Mouse (Mus musculus) heart, adult 11 months (tissue): Measurements from ENCODE around the gene Ksr1.

Experiments used
- DNase-seq: peaks from one replicate; pipeline ENCODE4 v3.0.0; 2022

Gene Ksr1

GRCm38 (mm10) chr11:79036324-79036723 is 109.9 kb downstream of the Ksr1 start:
- DNase-seq = peak; percentile 88

DNA sequence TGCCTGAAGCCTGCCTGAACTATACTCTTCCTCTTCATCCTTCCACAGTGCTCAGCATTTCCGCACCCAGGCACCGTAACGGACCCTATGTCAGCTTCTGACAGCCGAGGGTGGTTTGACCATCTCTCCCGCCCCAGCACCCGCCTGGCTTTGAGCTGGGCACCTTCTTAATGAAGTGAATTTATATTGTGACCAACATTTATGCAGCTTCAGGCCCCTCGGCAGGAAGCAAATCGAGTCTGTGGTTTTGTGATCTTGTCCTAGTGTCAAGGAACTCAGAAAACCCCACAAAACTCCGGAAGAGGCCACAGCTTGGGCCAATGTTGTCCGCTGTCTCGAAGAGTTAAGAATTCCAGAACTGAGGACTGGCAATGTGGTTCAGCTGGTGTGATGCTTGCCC is 112.6 kb downstream of the Ksr1 start:
- peak; percentile 87 for DNase-seq

- peak; percentile 91 for DNase-seq
Measured at GRCm38 (mm10) chr11:79033021-79033420, 113.2 kb downstream of the Ksr1 start.

DNA sequence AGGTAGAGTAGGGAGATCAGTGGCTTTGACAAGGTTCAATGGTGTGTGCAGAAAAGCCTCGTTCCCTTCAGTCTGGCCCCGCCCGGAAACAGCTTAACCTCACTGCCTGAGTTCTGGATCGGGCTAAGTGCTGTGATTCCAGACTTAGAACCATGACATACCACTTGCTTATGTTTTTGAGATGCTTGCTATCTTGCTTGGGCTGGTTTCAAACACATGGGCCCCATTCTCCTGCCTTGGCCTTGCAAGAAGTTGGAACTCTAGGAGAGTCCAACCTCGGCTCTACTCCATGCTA is 114.8 kb downstream of the Ksr1 start:
- DNase-seq = peak; percentile 94

- DNase-seq = peak; percentile 95
Measured at GRCm38 (mm10) chr11:79030570-79031451, 115.4 kb downstream of the Ksr1 start.

DNA sequence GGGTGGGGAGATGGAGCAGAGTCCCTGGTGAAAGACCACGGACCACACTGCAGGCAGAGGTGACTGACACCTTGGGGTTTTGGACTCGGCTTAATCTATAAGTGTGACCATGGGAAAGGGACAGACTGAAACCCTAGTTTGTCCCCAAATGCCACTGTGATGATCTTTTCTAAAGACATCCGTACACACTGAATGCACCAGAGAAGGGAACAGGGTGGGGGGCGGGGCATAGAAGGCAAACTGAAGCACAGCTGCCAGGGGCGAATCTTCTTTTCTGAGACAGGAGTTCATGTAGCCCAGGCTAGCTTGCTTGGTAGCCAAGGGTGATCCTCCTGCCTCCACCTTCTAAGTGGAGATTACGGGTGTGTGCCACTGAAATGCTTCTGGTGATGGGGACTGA is 122.5 kb downstream of the Ksr1 start:
- no peak for DNase-seq

GRCm38 (mm10) chr11:79023342-79023741 is 122.9 kb downstream of the Ksr1 start:
- DNase-seq = peak; percentile 97

DNA sequence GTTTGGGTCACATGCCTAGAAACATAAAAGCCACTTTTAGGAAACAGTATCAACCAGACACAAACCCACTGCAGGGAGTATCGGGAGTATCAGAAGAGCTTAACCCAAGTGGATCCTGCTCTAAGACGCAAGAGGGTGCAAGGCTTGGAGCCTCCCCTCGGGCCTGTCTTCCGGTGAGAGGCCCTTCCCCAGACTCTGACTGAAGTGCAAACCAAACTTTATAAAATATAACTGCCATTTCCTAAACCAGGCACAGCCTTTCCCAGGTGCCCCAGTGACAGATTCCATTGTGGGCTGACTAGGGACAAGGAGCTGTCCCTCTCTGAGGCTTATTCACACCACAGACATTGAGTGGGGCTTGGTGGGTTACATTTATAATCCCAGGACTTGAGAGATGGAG is 123.4 kb downstream of the Ksr1 start:
- DNase-seq = no peak

DNA sequence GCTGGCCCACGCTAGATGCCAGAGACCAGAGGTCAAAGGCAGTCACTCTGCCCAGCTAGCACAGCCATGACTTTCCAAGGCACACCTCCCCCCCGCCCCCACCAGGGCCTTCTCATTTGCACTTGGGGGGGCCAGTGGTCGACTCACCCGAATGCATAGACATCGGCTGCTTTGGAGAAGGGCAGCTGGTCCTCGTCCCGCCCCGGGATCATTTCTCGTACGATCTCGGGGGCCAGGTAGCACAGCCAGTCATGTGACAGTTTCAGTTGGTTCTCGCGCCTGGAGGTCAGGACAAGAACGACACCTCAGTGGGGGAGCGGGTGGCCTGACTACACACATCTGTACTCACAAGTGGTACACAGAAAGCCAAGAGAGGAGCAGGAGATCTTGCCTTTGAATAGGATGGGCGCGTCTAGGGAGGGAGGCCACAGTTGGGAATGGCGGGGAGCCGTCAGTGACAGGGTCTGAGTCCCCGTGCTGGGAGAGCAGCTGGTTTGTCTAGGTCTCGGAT is 125.6 kb downstream of the Ksr1 start:
- DNase-seq = peak; percentile 93

- peak; percentile 94 for DNase-seq
Measured at GRCm38 (mm10) chr11:79019839-79020534, 126.2 kb downstream of the Ksr1 start.

DNA sequence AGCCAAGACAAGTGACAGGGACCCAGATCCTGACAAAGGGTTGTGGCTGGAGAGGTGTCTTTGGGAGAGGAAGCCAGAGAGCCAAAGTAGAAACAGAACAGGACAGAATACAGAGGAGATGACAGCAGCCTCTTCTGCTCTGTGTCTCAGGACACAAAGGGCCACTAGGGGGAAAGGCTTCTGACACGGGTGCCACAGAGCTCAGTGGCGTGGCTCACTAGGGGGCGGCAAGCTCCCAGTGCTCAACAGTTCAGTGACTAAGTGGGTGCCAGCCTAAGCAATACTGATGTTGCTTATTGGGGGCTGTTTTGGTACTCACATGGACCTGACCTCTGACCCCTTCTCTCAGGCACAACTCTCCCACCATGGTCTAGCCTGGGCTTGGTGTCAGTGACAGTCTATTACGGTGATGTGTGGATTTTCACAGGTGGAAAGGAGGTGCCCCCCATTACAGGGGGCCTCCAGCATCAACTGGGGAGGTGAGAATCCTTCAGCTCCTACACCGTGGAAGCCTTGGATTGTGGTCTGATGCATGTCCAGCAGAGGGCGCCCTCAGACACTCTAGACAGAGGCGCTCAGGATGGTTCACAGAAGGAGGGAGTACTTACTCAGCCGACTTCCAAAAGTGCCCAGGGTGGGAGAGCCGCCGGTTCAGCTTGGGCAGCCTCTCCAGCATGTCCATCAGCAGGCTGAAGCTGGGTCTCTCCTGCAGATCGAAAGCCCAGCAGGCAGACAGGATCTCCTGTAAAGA is 127.1 kb downstream of the Ksr1 start:
- DNase-seq = peak; percentile 95

DNA sequence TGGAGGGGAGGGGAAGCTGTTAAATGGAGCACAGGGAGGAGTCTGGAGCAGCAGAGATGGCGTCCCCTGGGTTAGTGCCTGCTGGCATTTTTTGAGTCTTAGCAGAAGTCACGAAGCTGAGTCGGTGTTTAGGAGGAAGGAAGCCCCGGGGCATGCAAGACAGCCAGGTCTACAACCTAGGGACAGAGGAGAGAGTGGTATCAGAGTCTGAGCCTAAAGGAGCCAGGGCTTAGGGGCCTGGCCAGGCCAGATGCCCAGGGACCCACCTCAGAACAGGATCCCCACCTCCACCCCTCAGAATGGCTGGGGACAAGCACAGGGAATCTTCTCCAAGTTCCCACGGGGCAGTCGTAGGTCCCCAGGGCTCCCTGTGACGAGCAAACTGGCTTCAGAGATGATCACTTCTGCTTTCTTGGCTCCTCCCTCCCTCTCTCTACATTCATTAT is 129.0 kb downstream of the Ksr1 start:
- peak; percentile 87 for DNase-seq

DNA sequence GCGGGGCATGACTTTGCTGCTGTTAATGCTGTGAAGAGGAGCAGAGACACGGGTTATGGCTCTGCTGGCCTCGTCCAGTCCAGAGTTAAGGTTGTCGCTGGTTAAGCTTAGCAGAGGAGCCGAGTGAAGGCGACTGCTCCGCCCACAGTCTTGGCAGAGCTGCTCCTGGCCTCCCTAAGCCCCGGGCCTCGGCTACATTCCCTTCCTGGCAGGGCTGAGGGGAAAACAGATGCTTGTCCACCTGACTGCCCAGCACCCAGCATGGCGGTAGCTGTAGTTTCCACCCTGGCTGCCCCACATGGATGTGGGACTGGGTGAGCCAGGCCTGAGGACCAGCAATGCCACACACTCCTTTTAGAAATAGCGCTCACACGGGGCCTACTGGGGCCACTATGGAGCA is 130.0 kb downstream of the Ksr1 start:
- peak; percentile 84 for DNase-seq

- DNase-seq = peak; percentile 86
Measured at GRCm38 (mm10) chr11:79015660-79016215, 130.5 kb downstream of the Ksr1 start.

- DNase-seq = peak; percentile 89
Measured at GRCm38 (mm10) chr11:79014602-79015325, 131.4 kb downstream of the Ksr1 start.

- peak; percentile 94 for DNase-seq
Measured at GRCm38 (mm10) chr11:79013806-79014205, 132.4 kb downstream of the Ksr1 start.

- peak; percentile 68 for DNase-seq
Measured at GRCm38 (mm10) chr11:79013056-79013455, 133.2 kb downstream of the Ksr1 start.

DNA sequence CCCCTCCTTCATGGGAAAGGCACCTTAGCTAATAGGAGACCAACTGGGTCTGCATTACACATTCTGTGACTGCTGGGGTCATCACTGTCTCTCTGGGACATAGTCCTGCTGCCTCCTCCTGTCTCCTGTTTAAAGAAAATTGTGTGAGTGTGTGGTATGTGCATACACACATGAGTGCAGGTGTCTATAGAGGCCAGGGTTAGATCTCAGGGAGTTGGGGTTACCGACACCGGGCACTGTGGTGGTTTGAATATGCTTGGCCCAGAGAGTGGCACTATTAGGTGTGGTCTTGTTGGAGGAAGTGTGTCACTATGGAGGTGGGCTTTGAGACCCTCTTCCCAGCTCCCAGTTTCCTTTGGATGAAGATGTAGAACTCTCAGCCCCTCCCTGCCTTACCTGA is 133.7 kb downstream of the Ksr1 start:
- peak; percentile 88 for DNase-seq

- DNase-seq = peak; percentile 59
Measured at GRCm38 (mm10) chr11:79008891-79009290, 137.3 kb downstream of the Ksr1 start.

- DNase-seq = peak; percentile 85
Measured at GRCm38 (mm10) chr11:79008007-79008775, 138.0 kb downstream of the Ksr1 start.

DNA sequence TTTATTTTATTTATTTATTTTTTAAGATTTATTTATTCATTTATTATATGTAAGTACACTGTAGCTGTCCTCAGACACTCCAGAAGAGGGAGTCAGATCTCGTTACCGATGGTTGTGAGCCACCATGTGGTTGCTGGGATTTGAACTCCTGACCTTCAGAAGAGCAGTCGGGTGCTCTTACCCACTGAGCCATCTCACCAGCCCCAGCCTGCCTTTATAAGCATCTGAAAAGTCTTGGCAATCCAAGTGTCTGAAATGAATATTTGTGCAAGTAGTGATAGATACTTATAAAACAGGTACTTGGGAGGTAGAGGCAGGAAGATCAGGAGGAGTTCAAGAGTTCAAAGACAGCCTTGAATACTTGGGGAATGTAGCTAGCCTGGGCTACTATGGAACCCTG is 138.9 kb downstream of the Ksr1 start:
- peak; percentile 80 for DNase-seq
